Mouse (Mus musculus) thymus, adult 2 months (tissue): ENCODE measurements around the gene Ndufaf2.

ENCODE experiments used
- CTCF ChIP-seq: fragments of 200-500 bp; IDR thresholded peaks from 2 replicates; pipeline ENCODE4 v1.5.1; 2012; ENCODE audit warnings: mild to moderate bottlenecking, control low read depth, low read length, moderate library complexity, borderline replicate concordance; ENCODE audit not compliant: control insufficient read depth, poor library complexity, insufficient read depth; ENCODE audit errors: extremely low read depth
- POLR2A ChIP-seq: fragments of 200-500 bp; IDR thresholded peaks from 2 replicates; pipeline ENCODE4 v1.6.1; 2012; ENCODE audit warnings: mild to moderate bottlenecking, low read length, control low read depth, moderate library complexity; ENCODE audit not compliant: control insufficient read depth, poor library complexity, insufficient read depth; ENCODE audit errors: extremely low read depth

DNA sequence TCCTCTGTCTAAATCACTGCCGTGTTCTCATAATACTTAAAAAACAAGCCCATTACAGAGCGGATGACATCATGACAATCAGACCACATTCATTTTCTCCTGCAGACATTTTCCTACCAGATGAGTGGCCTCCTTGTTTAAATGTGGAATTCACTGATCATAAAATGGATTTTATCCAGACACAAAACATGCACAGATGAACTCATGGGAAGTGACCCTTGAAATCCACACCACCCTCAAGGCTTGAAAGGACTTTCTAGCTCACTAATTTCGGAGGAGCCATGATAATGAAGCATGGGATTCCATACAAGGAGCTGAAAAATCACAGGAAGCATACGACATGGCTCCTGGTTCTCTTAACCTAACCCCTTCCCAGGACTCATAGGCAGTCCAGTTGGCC lies 198.5 kb downstream of the Ndufaf2 start:
- no peak for TF ChIP-seq CTCF
- no peak for TF ChIP-seq POLR2A
